Mouse (Mus musculus): ENCODE data around the gene Rapgef1.

DNA sequence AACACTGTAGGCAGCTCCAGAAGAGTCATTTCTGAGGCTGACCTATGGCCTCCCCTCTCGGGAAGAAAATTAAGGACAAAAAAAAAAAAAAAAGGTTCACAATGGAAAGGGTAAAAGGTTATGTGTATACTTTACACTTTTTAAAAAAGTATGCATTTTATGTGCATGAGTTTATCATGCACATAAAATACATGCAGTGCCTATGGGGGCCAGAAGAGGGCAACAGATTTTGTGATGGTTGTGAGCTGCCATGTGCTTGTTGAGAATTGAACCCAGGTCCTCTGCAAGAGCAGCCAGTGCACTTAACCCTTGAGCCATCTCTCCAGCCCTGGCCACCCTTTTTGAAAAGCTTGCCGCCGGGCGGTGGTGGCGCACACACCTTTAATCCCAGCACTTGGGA is 128.3 kb downstream of the Rapgef1 start:
- TF ChIP-seq GATA1 (IDR thresholded peaks at IDR 0.05; ENCODE audit: borderline replicate concordance, low read length) (no peak), FLI1 (IDR thresholded peaks at IDR 0.05; ENCODE audit: low read length) (no peak)
